Mouse (Mus musculus): Measurements from ENCODE around the gene Map1s. TPM values are rescaled to one million over a fixed set of nuclear protein-coding genes. Genes with fewer than 3 reads are reported as not detected.

Gene Map1s
- total RNA-seq (2021): 10 to 100 TPM; 87.7 to 94.2 TPM

- peak; percentile 75 for DNase-seq (ENCODE audit: extremely low spot score in 1 of 2, low spot score in 1 of 2)
These were observed at the start of gene Map1s for GRCm38 (mm10) chr8:70905831-70906736. TSS of gene Map1s (plus strand) at chr8:70905932.

- DNase-seq (ENCODE audit: extremely low spot score in 1 of 2, low spot score in 1 of 2): no peak
These were observed 49.7 kb upstream of the Map1s start for GRCm38 (mm10) chr8:70856028-70856427.

- DNase-seq (ENCODE audit: extremely low spot score in 1 of 2, low spot score in 1 of 2): peak in 1 of 2 experiments; percentile 70
These were observed 49.1 kb upstream of the Map1s start for GRCm38 (mm10) chr8:70856541-70857197.

GRCm38 (mm10) chr8:70857516-70857915, 48.2 kb upstream of the Map1s start:
- no peak for DNase-seq (ENCODE audit: extremely low spot score in 1 of 2, low spot score in 1 of 2)

GRCm38 (mm10) chr8:70862824-70863641, 42.7 kb upstream of the Map1s start, which contains the start of gene Kcnn1:
TSS of gene Kcnn1 (minus strand) at chr8:70863258.
- no peak for DNase-seq (ENCODE audit: extremely low spot score in 1 of 2, low spot score in 1 of 2)

- DNase-seq (ENCODE audit: extremely low spot score in 1 of 2, low spot score in 1 of 2): no peak
These were observed 41.6 kb upstream of the Map1s start for GRCm38 (mm10) chr8:70863956-70864711.

- DNase-seq (ENCODE audit: extremely low spot score in 1 of 2, low spot score in 1 of 2): no peak
These were observed 41.0 kb upstream of the Map1s start for GRCm38 (mm10) chr8:70864712-70865221.

- DNase-seq (ENCODE audit: extremely low spot score in 1 of 2, low spot score in 1 of 2): peak; percentile 98 to 99
These were observed 40.3 kb upstream of the Map1s start for GRCm38 (mm10) chr8:70865350-70866000.

- DNase-seq (ENCODE audit: extremely low spot score in 1 of 2, low spot score in 1 of 2): no peak
These were observed 39.7 kb upstream of the Map1s start for GRCm38 (mm10) chr8:70866001-70866520.

GRCm38 (mm10) chr8:70866566-70866965, 39.2 kb upstream of the Map1s start:
- DNase-seq (ENCODE audit: extremely low spot score in 1 of 2, low spot score in 1 of 2): no peak

- no peak for DNase-seq (ENCODE audit: extremely low spot score in 1 of 2, low spot score in 1 of 2)
These were observed 37.1 kb upstream of the Map1s start for GRCm38 (mm10) chr8:70868559-70869198.

GRCm38 (mm10) chr8:70869199-70869571, 36.5 kb upstream of the Map1s start:
- no peak for DNase-seq (ENCODE audit: extremely low spot score in 1 of 2, low spot score in 1 of 2)

- DNase-seq (ENCODE audit: extremely low spot score in 1 of 2, low spot score in 1 of 2): peak; percentile 59 to 73
These were observed 36.1 kb upstream of the Map1s start for GRCm38 (mm10) chr8:70869601-70870041.

- DNase-seq (ENCODE audit: extremely low spot score in 1 of 2, low spot score in 1 of 2): no peak
These were observed 34.4 kb upstream of the Map1s start for GRCm38 (mm10) chr8:70871195-70871807.

GRCm38 (mm10) chr8:70872643-70873363, 32.9 kb upstream of the Map1s start:
- DNase-seq (ENCODE audit: extremely low spot score in 1 of 2, low spot score in 1 of 2): no peak

GRCm38 (mm10) chr8:70873364-70873985, 32.3 kb upstream of the Map1s start, which contains the start of gene Ccdc124:
TSS of gene Ccdc124 (minus strand) at chr8:70873935.
- peak; percentile 94 to 98 for DNase-seq (ENCODE audit: extremely low spot score in 1 of 2, low spot score in 1 of 2)

GRCm38 (mm10) chr8:70874441-70874840, 31.3 kb upstream of the Map1s start:
- DNase-seq (ENCODE audit: extremely low spot score in 1 of 2, low spot score in 1 of 2): no peak
